8 mouse cellular contexts compared by ENCODE assay signal in genomic region chr11:85310713-85311574, GRCm38 (mm10). TPM values are rescaled to one million over a fixed set of nuclear protein-coding genes. Genes with fewer than 3 reads are reported as not detected.
DNase-seq lines count a peak whose midpoint lies in the region; ATAC-seq and TF ChIP-seq lines count a peak whose summit lies in the region.

Gene Ppm1d (plus strand): TSS chr11:85311244.

- TF ChIP-seq CTCF in heart, adult 2 months (IDR thresholded peaks at IDR 0.05) = no peak

- DNase-seq in 3T3-L1 (ENCODE audit: low read depth, low spot score) = peak; percentile 99
- DNase-seq in adrenal gland, postnatal 4 days (ENCODE audit: low spot score in 2 of 2) = peak; percentile 94 to 96
- peak; percentile 99 for DNase-seq in embryonic facial prominence, embryonic 14.5 days (ENCODE audit: low spot score)
- peak; percentile 97 to 98 for DNase-seq in heart, adult 2 months
- peak; percentile 97 for DNase-seq in kidney, adult 8-10 months
- peak; percentile 95 to 99 for DNase-seq in spleen, postnatal 10 days (ENCODE audit: low spot score in 2 of 2)

- TF ChIP-seq POLR2A in heart, adult 2 months (IDR thresholded peaks at IDR 0.05; ENCODE audit: insufficient read depth, low read depth, low read length) = peak; percentile 85

- H3K27me3 ChIP-seq in embryonic facial prominence, embryonic 14.5 days (replicated peaks; ENCODE audit: control insufficient read depth, insufficient read depth, low read length) = no peaks in the 10 kb centered on the region
- no peaks in the 10 kb centered on the region for H3K27me3 ChIP-seq in heart, adult 2 months (ENCODE audit: control insufficient read depth, insufficient read depth, low read length)
- no peaks in the 10 kb centered on the region for H3K27me3 ChIP-seq in limb, embryonic 13.5 days
- H3K27me3 ChIP-seq in midbrain, embryonic 16.5 days (ENCODE audit: control insufficient read depth, insufficient read depth, low read depth, low read length) = no peaks in the 10 kb centered on the region

- intact Hi-C loops in heart, adult 2 months (cut with DNase I) = loop anchor here (1.0 to 2.0 kb wide), 3 partner anchors 42 to 171 kb away; partner anchors contain the start of genes Appbp2, Bcas3 and Usp32

- peak within 1 kb of the TSS; percentile 91 for H3K9ac ChIP-seq in embryonic facial prominence, embryonic 14.5 days (ENCODE audit: low read depth, low read length)
- peak within 1 kb of the TSS; percentile 91 for H3K9ac ChIP-seq in heart, adult 2 months (ENCODE audit: low read depth, low read length)
- peak within 1 kb of the TSS; percentile 94 for H3K9ac ChIP-seq in limb, embryonic 13.5 days
- H3K9ac ChIP-seq in midbrain, embryonic 16.5 days (ENCODE audit: low read depth, low read length) = peak within 1 kb of the TSS; percentile 94

- H3K9me3 ChIP-seq in embryonic facial prominence, embryonic 14.5 days (ENCODE audit: control insufficient read depth, low read length) = no peaks in the 10 kb centered on the region
- no peaks in the 10 kb centered on the region for H3K9me3 ChIP-seq in limb, embryonic 13.5 days
- H3K9me3 ChIP-seq in midbrain, embryonic 16.5 days (replicated peaks; ENCODE audit: control insufficient read depth, low read length, poor library complexity, severe bottlenecking) = no peaks in the 10 kb centered on the region

- H3K4me1 ChIP-seq in embryonic facial prominence, embryonic 14.5 days (ENCODE audit: control insufficient read depth, insufficient read depth, low read length) = peaks cover 9% of the 10 kb centered on the region
- peaks cover 4% of the 10 kb centered on the region for H3K4me1 ChIP-seq in heart, adult 2 months (ENCODE audit: control insufficient read depth, insufficient read depth, low read length)
- H3K4me1 ChIP-seq in limb, embryonic 13.5 days = peaks cover 17% of the 10 kb centered on the region
- H3K4me1 ChIP-seq in midbrain, embryonic 16.5 days (ENCODE audit: control insufficient read depth, insufficient read depth, low read length) = peaks cover 32% of the 10 kb centered on the region

- WGBS in embryonic facial prominence, embryonic 14.5 days = under 1% methylated on average over 38 of the region's 78 CpGs
- under 1% methylated on average over 76 of the region's 78 CpGs for WGBS in heart, adult 2 months
- under 1% methylated on average over 76 of the region's 78 CpGs for WGBS in limb, embryonic 13.5 days
- WGBS in midbrain, embryonic 16.5 days = under 1% methylated on average over 74 of the region's 78 CpGs

- H3K36me3 ChIP-seq in embryonic facial prominence, embryonic 14.5 days (ENCODE audit: control insufficient read depth, insufficient read depth, low read length) = peaks cover 11% of the 10 kb centered on the region; the same call in 1 of the 2 replicates
- peaks cover 3% of the 10 kb centered on the region; the same call in 1 of the 2 replicates for H3K36me3 ChIP-seq in heart, adult 2 months (ENCODE audit: control insufficient read depth, insufficient read depth, low read length)
- peaks cover 10% of the 10 kb centered on the region for H3K36me3 ChIP-seq in limb, embryonic 13.5 days
- H3K36me3 ChIP-seq in midbrain, embryonic 16.5 days (ENCODE audit: control insufficient read depth, insufficient read depth, low read length) = no peaks in the 10 kb centered on the region

- peak; percentile 94 for ATAC-seq in embryonic facial prominence, embryonic 14.5 days (ENCODE audit: low read depth)
- peak; percentile 94 for ATAC-seq in limb, embryonic 13.5 days (ENCODE audit: low FRiP score, low read depth)
- ATAC-seq in midbrain, embryonic 16.5 days = peak; percentile 94

- H3K4me3 ChIP-seq in embryonic facial prominence, embryonic 14.5 days (ENCODE audit: low read depth, low read length) = peak within 1 kb of the TSS; percentile 95
- peak within 1 kb of the TSS; percentile 87 for H3K4me3 ChIP-seq in heart, adult 2 months
- H3K4me3 ChIP-seq in limb, embryonic 13.5 days = peak within 1 kb of the TSS; percentile 96
- peak within 1 kb of the TSS; percentile 97 for H3K4me3 ChIP-seq in midbrain, embryonic 16.5 days (ENCODE audit: low read depth, low read length)

- no peaks in the 10 kb centered on the region for H3K79me2 ChIP-seq in heart, adult 2 months (replicated peaks; ENCODE audit: control insufficient read depth, insufficient read depth, low read length)

- TF ChIP-seq EP300 in heart, adult 2 months (IDR thresholded peaks at IDR 0.05; ENCODE audit: insufficient read depth, low read depth, low read length) = 0 out of 2 replicates have a peak, but pooled peaks have one; percentile 14

- peak within 1 kb of the TSS; percentile 94 for H3K27ac ChIP-seq in embryonic facial prominence, embryonic 14.5 days (replicated peaks; ENCODE audit: low read depth, low read length)
- peak within 1 kb of the TSS; percentile 98 for H3K27ac ChIP-seq in heart, adult 2 months
- H3K27ac ChIP-seq in limb, embryonic 13.5 days = peak within 1 kb of the TSS; percentile 91
- peak within 1 kb of the TSS; percentile 91 for H3K27ac ChIP-seq in midbrain, embryonic 16.5 days (ENCODE audit: low read length)

- H3K4me2 ChIP-seq in embryonic facial prominence, embryonic 14.5 days (ENCODE audit: low read depth, low read length) = peak within 1 kb of the TSS; percentile 95
- peak within 1 kb of the TSS; percentile 84 for H3K4me2 ChIP-seq in limb, embryonic 13.5 days (replicated peaks)
- H3K4me2 ChIP-seq in midbrain, embryonic 16.5 days (ENCODE audit: low read length) = peak within 1 kb of the TSS; percentile 95

RNA-seq across cellular contexts. Expression of gene Ppm1d, which starts in this region (rescaled TPM):
- total RNA-seq in adrenal gland, postnatal 4 days (2021) = 10 to 100 TPM; 23.3 to 24.7 TPM
- polyA plus RNA-seq in embryonic facial prominence, embryonic 14.5 days (2014; fragmentation: Nextera tagmentation; extraction: Ambion mirVana) = 15.9 and 17.6 TPM in 2 replicates
- total RNA-seq in heart, adult 2 months (2021) = 10 to 100 TPM in 1 of 2 experiments, 1 to 10 TPM in 1; 6.8 to 10.2 TPM
- 2.9 and 5.7 TPM in 2 replicates for polyA plus RNA-seq in heart, adult 2 months (2012; rRNA removed)
- polyA plus RNA-seq in limb, embryonic 13.5 days (2015; fragmentation: Nextera tagmentation; extraction: Ambion mirVana) = 18.4 and 19.6 TPM in 2 replicates
- 14.3 and 14.6 TPM in 2 replicates for polyA plus RNA-seq in midbrain, embryonic 16.5 days (2015; fragmentation: Nextera tagmentation; extraction: Ambion mirVana)

Comparison
In these comparisons a context has a peak if more than half of its experiments do, and no peak if none do; other contexts are left out.
1. Peak in every context shown above with its lines: DNase-seq, ATAC-seq, H3K4me3 ChIP-seq and H3K27ac ChIP-seq.